Mouse (Mus musculus): Measurements from ENCODE around the gene Thra.
"Not testable (repeated sequence)": the region's sequence is repeated elsewhere in the genome, so short reads cannot be mapped to it uniquely, and the experiment has no call there.

Thra gene

DNA sequence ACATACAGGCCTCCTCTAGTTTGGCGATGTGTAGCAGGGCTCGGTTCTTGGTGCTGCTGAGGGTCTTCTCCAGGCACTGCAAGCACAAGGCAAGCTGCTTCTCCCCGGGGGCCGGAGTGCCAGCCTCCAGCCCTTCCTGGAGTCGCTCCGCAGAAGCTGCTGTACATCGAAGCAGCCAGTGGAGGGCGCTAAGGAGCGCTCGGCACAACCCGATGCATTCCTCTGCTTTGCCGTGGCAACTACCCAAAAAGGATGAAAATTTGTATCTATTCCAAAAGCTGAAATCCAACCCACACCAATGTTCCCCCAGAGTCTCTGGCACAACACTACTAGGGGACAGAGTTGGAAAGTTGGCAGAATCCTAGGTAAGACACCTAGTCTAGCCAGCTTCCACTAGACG, 22.5 kb upstream of the Thra start:
- peak; percentile 82 to 89 for DNase-seq

DNA sequence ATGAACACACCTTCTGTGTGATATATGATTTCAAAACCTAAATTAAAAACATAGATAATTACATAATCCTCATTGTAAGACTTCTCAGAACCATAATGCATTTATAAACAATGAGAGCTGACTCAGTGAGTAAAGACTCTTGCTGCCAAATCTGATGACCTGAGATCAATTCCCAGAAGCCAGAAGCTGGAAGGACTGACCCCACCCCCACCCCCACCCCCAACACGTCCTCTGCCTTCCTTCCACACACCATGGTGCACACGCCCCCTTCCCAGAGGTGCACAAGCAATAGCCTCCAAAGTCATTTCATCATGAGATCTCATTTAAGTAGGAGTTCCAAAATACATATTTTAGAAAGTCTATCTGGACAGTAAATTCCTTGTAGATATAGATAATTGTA, 19.7 kb upstream of the Thra start:
- DNase-seq, result no peak

DNA sequence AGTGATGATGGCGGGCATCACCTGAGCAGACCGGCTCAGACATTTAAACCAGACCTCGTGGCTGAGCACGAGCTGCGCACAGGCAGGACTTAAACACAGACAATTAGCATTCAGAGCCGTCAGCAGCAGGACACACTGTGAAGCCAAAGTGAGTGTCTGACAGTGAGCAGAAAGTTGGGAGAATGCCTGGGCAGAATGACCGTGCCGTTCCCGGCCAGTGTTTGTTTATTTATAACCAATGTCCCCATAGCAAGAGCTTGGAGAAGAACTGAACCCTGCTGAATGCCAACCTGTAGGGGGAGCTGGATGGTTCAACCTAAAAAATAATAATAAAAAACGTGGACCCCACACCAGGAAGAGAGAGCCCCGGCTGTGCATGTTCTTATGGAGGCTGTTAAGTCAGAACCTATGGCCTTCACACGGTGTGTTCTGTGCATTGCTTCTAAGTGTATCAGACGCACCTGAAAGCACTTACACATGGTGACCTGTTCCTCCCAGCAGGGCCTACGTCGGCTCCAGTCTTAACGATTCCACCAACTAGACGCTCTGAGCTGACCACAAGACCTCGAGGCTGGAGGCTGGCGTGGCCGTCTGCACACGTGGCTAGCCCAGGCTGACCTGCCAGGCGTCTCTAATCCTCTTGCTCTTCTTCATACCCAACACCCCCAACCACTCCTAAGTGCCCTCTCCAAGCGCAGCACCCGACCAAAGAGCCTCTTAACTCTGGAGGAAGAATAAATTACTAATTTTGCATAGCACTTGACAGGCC, 18.8 kb upstream of the Thra start:
- DNase-seq, result peak; percentile 73 to 78

DNA sequence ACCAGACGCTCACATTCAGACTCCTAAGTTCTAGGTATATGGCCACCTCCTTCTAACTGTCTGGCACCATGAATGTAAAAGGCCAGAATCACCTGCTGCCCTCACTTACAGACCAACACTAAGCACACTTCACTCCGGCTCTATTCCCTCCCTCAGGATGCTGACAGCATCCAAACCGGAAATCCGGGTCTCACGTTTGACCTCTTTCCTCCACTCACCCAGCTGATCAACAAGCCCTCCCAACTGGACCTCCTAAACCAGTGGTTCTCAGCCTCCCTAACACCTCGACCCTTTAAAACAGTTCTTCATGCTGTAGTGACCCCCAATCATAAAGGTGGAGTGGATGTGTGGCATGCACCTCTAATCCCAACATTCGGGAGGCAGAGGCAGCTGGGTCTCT, 17.3 kb upstream of the Thra start:
- no peak for DNase-seq

DNA sequence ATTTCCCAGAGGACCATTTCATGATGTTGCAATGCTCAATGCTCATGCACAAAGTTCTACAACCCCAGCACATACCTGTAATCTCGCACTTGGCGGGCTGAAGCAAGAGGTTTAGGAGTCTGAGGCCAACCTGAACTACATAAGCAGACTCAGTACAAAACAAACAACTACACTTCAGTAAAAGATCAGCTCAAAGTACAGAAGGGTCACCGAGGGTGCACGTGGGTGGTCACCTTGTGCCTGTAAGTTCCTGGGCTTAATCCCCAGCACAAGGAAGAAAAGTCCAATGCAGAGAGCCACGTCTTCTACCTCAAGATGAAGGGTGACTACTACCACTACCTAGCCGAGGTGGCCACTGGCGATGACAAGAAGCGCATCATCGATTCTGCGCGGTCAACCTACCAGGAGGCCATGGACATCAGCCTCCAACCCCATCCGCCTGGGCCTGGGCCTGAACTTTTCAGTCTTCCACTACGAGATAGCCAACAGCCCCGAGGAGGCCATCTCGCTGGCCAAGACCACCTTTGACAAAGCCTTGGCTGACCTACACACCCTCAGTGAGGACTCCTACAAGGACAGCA, 14.4 kb upstream of the Thra start:
- no peak for DNase-seq

DNA sequence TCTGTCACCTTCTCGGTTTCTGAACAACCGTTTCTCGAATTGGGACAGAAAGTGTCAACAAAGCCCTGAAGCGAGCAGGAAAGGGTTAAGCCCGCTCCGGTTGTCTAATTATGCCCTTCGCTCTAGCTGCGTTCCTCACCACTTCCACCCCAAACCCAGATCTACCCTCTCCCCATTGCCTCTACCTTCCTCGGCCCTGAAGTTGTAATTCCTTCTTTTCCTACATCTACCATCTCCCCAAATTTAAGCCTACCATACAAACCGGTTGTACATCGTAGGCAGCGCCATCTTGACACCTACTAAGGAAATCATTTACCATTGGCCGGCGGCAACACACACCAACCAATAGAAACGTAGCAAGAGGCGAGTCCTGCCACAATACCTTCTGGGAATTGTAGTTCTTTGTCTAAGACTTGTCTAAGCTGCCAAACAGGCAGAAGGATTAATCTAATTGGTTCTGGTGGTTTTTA, 11.3 kb upstream of the Thra start, which contains the start of gene Med24:
Gene Med24 (minus strand): TSS at position 317 of the 470 bp plus-strand sequence.
- DNase-seq, result peak; percentile 85 to 90

DNA sequence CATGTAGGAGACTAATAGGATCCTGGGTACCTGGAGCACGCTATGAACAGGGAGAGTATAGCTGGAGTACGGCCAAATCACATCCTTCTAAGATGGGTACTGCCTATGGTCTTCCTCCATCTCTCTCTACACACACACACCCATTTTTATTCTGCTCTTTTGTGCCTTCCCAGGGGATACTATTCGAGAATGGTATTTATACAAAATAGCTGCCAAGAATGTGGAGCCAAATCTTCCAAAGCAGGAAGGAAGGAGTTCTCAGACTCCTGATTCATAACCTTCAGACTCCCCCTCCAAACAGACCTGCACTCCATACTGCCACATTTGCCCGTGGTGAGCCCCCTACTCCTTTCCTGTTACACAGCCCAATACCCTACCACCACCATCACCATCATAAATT, 9.7 kb upstream of the Thra start:
- DNase-seq, result no peak

DNA sequence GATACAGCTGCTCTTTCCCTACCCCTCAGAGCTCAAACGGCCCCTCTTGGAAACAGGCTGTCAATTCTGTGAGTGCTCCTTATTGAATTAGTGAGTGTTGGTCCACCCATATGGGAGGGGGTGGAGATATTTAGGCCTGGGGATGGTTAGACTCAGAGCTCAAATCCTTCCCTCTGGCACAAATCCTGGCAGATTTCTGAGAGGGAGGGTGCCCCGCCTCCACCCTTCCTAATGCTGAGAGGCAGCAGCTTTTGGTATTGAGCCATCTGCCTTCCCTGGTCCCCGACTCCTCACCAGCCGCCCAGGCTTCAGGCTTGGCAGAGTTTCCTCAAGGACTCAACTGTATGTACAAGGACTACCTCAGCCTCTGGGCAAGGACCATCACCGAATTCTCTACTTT, 9.3 kb upstream of the Thra start:
- DNase-seq, result peak; percentile 37 to 46

DNA sequence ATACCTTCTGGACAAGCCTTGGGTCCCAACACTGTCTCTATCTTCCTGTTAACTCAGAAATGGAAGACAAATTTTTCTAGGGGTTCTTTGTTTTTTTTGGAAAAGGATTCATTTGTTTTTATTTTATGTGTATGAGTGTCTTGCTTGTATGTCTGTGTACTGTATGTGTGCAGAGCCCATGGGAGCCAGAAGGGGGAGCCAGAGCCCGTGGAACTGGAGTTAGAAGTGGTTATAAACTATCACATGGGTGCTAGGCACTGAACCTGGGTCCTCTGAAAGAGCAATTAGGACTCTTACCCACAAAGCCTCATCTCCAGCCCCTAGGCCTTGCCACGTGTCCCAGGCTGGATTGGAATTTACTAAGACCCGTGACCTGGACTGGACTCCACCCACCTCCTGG, 6.4 kb upstream of the Thra start:
- no peak for DNase-seq

DNA sequence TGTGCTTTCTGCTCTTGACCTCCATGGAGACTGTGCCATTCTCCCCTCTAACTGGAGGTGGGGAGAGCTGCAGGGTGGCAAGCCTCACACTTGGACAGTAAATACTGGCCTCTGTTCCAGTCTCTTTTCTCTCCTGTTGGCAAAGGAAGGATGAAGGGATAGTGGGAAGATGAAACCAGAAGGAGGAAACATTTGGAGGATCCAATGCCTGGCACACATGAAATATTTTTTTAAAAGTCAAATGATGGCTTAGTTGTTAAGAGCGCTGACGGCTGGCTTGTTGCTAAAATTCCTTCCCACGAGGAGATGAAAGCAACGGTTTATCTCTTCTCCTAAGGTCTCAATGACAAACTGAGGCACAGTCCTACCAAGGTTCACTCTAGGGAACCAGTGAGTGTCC, 5.3 kb upstream of the Thra start:
- DNase-seq, result no peak

DNA sequence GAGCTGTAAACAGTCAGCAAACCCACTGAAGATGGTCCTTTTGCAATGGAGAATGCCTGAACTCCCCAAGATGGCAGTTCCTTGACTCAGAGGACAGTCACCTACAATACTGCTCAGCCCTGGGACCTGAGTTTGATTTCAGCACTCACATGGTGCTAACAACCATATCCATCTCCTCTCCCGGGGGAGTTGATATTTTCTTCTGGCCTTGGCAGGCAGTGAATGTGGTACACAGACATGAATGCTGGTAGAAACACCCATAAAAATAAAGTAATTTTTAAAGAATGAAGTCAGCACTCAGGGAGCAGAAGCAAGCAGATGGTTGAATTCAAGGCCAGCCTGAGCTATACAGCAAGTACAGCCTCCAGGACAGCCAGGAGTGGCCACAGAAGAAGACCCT, 4.3 kb upstream of the Thra start:
- no peak for DNase-seq

DNA sequence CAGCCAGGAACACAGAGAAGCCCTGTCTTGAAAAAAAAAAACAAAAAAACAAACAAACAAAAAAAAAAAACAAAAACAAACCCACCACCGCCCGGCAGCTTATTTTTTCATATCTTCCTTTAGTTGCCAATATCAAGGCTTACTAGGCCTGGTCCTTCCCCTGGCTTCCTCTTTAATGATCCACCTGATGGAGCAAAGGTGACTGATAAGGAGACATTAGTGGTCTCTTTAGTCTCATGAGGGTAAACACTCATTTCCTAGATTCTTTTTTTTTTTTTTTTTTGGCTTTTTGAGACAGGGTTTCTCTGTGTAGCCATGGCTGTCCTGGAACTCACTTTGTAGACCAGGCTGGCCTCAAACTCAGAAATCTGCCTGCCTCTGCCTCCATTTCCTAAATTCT, 3.2 kb upstream of the Thra start:
- not testable (repeated sequence) for DNase-seq

DNA sequence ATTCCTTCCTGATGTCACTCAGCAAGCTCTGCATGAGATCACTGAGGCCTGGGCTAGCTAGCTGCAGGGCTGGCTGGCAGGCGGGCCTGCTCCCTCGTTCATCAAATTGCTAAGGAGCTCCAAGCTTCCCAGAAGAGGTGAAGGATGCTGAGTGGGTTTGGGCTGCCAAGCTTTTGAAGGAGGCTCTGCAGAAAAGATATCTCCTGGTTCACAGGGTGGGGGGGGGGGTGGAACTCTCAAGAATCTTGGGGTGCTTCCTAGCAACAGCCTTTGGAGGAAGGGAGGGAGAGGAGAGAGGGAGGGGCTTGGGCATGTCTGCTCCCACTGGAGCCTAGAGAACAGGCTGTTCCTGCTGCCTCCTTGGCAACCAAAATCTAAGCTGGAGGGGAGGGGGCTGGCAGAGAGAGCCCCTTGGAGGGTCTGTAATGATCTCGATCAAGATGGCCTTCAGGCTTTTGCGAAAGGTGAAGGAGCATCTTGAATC, 2.0 kb upstream of the Thra start:
- no peak for DNase-seq

DNA sequence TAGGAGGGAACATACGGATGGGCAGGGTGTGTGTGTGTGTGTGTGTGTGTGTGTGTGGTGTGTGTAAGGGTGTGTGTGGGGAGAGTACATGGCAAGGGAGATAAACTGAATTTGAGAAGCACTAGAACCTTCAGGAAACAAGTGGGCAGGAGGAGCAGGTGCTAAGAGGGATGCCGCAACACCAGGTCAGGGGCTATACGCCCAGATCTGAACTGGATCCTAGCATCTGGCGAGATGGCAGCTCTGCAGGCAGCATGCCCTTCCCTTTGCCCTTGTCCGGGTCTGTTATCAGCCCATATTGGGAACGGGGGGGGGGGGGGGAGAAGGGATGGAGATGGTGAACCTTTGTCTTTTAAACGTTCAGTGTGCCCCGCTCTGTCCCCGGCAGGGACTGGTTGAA, 1.5 kb upstream of the Thra start:
- no peak for DNase-seq

DNA sequence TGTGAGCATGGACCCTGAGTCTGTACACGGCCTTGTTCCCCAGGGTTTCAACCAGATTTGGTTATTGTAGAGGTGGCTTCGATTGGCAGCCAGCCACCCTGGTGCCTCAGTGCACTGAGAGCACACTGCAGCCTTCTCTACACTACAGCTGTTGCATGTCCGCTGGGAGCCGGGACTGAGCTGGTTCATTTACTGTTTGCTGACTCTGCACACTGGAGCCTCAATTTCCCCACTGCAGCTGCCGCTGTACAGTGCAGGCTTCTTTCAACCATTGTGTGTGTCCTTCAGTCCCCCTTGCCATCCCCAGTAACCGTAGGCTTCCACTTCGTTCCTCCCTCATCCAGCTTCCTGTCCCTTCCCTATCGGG, 429 bp upstream of the Thra start:
- DNase-seq, result peak in 1 of 2 experiments; percentile 39

DNA sequence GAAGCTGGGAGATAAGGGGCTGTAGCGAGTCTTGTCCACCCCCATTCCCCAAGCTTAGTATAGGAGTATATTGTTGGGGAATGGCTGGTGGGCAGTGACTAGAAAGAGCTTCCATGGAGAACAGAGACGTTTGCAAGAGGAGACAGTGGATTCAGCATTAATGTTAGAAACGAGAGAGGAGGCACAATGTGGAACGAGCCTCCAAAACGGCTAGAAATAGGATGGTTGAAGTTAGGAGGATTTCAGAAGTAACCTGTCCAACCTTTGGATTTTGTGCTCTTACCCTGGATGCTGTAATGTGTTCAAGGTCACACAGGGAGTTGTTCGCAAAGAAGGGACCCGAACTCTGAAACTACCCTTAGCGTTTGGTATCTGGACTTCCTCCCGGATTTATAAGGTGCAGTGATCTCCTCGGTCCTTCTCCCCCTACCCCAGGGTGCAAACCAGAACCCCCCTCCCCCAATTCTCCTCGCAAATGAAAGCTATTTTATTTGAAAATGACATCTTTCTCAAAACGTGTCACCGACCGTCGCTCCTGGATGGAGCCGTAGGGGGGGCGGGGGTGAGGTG, 698 bp downstream of the Thra start:
- DNase-seq, result peak in 1 of 2 experiments; percentile 51

DNA sequence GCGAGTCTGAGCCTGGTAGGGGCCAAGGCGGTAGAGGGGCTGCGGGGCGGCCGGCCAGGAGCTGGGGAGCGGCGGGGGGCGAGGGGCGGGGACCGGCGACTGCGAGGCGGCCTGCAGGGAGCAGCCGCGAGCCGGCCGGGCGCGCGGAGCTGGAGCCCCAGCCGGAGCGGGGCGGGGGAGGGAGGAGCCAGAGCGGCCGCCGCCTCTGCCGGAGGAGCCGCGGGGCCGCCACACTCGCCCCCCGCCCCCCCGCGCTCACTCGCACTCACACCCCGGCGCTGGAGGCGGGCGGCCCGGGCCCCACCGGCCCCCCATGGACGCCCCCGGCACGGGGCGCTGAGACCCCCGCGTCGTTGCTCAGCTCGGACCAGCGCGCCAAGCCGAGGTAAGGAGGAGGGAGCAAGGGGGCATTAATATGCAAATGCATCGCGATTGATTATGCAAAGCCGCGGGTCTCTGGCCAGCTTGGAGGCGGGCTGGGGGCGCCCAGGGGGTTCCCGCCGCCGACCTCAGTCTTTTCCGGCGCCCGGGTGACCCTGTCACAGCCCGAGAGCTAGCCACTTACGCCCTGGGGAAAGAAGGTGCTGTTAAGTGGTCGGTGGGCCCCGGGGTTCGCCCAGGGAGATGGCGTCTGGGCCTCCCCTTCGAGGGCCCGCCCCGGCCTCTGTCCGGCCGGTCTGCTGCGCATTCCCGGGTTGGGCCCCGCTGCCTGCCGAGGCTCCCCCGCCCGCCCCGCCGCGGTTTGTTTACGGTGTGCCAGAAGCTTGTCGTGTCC, 1.4 kb downstream of the Thra start:
- DNase-seq, result peak; percentile 86 to 89

DNA sequence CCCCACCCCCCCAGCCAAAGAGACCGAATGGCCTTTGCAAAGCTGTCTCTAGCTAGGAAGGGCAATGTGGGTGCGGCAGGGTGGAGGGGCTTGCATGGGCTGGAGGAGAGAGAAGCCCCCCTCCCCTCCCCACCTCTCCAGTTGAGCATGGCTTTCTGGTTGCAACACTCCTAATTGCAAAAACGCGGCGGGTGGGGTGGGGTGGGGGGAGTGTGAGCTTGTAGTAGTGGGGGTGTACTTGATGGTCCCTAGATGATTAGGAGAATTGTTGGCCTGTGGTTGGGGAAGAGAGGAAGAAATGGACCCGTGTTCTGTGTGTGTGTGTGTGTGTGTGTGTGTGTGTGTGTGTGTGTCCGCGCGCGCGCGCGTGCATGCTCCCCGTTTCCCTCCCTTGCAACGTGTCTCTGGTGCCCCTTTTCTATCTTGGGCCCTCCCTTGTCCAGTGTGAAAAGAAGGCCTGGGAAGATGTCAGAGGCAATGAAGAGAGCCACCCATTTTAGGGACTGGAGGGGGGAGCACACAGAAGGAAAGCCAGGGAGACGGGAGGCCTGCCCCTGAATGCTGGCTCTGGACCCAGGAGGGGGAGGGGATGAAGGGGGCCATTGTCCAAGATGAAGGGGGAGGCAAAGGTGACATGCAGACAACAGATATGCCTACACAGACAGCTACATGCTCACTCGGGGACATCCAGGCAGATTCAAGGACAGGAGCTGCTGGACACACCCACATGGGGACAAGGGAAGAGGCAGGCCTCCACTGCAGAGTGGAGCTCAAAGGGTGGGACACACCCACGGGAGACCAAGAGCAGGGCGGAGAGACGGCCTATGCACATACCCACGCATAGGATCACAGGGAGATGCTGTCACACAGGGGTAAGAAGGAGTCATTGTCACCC, 2.2 kb downstream of the Thra start:
- peak; percentile 49 to 65 for DNase-seq

DNA sequence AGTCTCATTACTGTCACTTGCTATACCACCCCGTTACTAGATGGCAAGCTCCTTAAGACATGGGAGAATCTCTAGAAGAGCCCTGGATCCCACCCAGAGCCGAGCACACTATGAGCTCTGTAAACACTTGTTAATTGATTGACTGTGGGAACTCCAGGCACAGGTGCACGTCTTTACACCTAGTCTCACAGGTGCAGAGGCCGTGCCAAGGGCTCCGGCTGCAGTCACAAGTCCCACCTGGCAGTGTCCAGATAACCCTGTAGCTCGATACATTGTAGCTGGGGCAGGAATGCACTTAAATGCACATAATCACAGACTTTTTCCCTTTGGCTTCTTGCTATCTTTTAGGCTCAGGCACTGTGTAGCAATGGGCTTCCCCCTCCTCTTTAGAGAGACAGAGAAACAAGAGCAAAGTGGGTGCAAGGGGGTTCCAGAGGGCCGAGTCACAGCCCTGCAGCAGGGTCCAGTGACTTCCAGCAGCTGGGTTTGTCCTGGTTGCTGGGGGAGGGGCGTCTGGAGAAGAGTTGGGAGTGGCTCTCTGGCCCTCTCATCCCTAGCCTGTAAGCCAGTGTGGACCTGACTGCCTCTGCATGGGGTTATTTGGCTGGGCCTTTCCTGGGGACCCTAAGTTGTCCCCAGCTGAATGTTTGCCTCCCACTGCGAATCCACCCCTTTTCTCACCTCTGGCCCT, 3.4 kb downstream of the Thra start:
- peak; percentile 42 to 50 for DNase-seq

DNA sequence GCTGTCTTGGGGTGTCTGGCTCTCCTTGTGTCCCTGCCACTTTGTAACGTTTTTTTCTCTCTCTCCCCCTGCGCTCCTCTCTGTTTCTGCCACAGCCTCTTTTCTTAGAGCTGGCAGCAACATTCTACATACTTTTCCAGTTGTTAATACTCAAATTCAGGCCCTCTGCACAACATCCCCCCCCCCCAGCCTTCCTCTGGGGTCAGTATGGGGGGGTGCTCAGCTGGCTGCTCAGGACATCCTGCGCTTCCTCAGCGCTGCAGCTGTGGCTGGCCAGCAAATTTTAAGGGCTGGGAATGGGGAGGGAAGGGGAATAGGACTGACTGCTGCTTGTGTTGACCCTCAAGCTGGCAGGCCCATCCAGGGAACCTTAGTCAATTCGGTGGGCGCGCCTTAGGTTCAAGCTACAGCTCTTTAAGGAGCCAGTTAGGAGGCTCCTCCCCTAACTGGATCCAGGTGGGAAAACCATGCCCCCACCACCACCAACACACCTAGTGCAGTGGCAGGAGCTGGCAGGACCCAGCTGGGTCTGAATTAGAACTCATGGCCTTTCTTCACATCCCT, 4.1 kb downstream of the Thra start:
- DNase-seq, result no peak
